Mouse (Mus musculus) cerebellum, adult 11-12 months (tissue): ENCODE data around the gene Tmem200b.

Experiments
- DNase-seq: peaks from one replicate; pipeline ENCODE4 v3.0.0; 2022

Gene Tmem200b

GRCm38 (mm10) chr4:131968873-131969272, 47.3 kb downstream of the Tmem200b start:
- DNase-seq, result no peak

GRCm38 (mm10) chr4:131970244-131970853, 48.8 kb downstream of the Tmem200b start:
- DNase-seq, result no peak
